Mouse (Mus musculus) CD4-positive helper T cell, adult 2 months (primary cell): ENCODE results near the gene Trpc2.
A peak's percentile ranks its signal among the peaks of the same experiment; 100 is the strongest.

Source experiments
- DNase-seq: peaks from one replicate; pipeline ENCODE4 v3.0.0-alpha.2; 2012; ENCODE audit warnings: low read depth, missing footprints, low spot score

The Trpc2 gene

GRCm38 (mm10) chr7:102102696-102103095 lies 19.8 kb downstream of the Trpc2 start:
- no peak for DNase-seq

GRCm38 (mm10) chr7:102103555-102103954 lies 20.6 kb downstream of the Trpc2 start:
- DNase-seq: no peak

- no peak for DNase-seq
Observed at GRCm38 (mm10) chr7:102104126-102104525, 21.2 kb downstream of the Trpc2 start.

- peak; percentile 18 for DNase-seq
Observed at GRCm38 (mm10) chr7:102106700-102107141, 23.8 kb downstream of the Trpc2 start.

GRCm38 (mm10) chr7:102108206-102108605 lies 25.3 kb downstream of the Trpc2 start:
- no peak for DNase-seq

GRCm38 (mm10) chr7:102109171-102109570 lies 26.3 kb downstream of the Trpc2 start, which contains the start of gene Art5:
Gene Art5 (minus strand): TSS chr7:102109489.
- no peak for DNase-seq

- DNase-seq: no peak
Observed at GRCm38 (mm10) chr7:102109746-102110145, 26.8 kb downstream of the Trpc2 start.

GRCm38 (mm10) chr7:102113151-102113729 lies 30.3 kb downstream of the Trpc2 start:
- DNase-seq: no peak

- no peak for DNase-seq
Observed at GRCm38 (mm10) chr7:102116579-102117331, 33.8 kb downstream of the Trpc2 start, which contains the start of gene Chrna10. Gene Chrna10 (minus strand): TSS chr7:102116828.

GRCm38 (mm10) chr7:102117382-102117781 lies 34.5 kb downstream of the Trpc2 start:
- DNase-seq: no peak

- no peak for DNase-seq
Observed at GRCm38 (mm10) chr7:102120326-102120725, 37.4 kb downstream of the Trpc2 start.

GRCm38 (mm10) chr7:102132395-102132794 lies 49.5 kb downstream of the Trpc2 start:
- no peak for DNase-seq

- peak; percentile 28 for DNase-seq
Observed at GRCm38 (mm10) chr7:102137464-102137863, 54.5 kb downstream of the Trpc2 start.

- no peak for DNase-seq
Observed at GRCm38 (mm10) chr7:102137898-102138297, 55.0 kb downstream of the Trpc2 start.
